Mouse (Mus musculus): ENCODE data around the gene Clstn1. TPM values are rescaled to one million over a fixed set of nuclear protein-coding genes. Genes with fewer than 3 reads are reported as not detected.

Clstn1 gene
- polyA plus RNA-seq, 1 experiment from 2014 or later: 188 TPM

DNA sequence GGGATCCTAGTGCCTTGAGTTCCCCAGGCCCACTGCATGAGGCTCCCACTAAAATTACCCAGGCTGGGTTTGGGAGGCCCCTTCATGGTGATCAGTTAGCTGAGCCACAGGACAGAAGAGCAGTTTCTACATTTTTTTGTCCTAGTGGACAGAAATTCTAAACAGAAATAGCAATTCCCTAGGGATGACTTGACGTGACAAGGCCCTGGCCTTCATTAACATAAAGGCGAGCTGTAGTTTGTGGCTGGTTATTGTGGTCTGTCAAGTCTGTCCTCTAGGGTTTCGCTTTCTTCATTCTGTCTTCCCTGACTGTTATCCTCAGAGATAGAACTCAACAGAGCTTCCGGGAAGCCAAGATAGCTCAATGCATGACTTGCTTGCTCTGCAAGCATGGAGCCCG, 55.7 kb downstream of the Clstn1 start:
- ATAC-seq (ENCODE audit: low FRiP score): no peak
- 85% methylated on average over 5 of the region's 5 CpGs for WGBS
- no peak overlapping the region for H3K9ac ChIP-seq (replicated peaks)
- peaks cover 89% of the 10 kb centered on the region for H3K36me3 ChIP-seq
- H3K4me2 ChIP-seq: no peak overlapping the region
- no peaks in the 10 kb centered on the region for H3K4me1 ChIP-seq
- H3K4me3 ChIP-seq (replicated peaks): no peak overlapping the region
- H3K27ac ChIP-seq (replicated peaks): no peak overlapping the region
- H3K27me3 ChIP-seq (replicated peaks): no peaks in the 10 kb centered on the region
- no peaks in the 10 kb centered on the region for H3K9me3 ChIP-seq (replicated peaks)

DNA sequence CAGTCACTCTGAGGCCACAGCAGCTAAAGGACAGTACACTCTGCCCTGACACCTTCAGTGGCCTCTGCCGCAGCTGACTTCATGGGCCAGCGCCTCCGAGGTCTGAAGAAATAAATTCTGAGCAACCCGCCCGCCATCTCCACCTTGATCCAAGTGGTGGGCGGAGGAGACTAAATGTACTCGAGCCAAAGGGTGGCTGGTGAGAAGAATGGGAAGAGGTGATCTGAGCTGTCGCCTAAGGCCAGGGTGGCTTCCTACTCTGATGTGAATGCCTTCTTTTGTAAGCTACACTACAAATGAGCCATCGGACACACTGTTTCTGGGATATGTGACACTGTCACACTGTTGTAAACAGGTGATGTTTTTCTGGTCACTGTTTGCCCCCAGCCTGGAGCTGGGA, 59.5 kb downstream of the Clstn1 start:
- Histone ChIP-seq H3K4me2 (no peak overlapping the region), H3K27ac (replicated peaks) (no peak overlapping the region), H3K4me3 (replicated peaks) (no peak overlapping the region), H3K9me3 (replicated peaks) (no peaks in the 10 kb centered on the region), H3K9ac (replicated peaks) (no peak overlapping the region), H3K4me1 (no peaks in the 10 kb centered on the region), H3K27me3 (replicated peaks) (no peaks in the 10 kb centered on the region), H3K36me3 (peaks cover 96% of the 10 kb centered on the region)
- ATAC-seq (ENCODE audit: low FRiP score): no peak
- WGBS: 89% methylated on average over 9 of the region's 9 CpGs

DNA sequence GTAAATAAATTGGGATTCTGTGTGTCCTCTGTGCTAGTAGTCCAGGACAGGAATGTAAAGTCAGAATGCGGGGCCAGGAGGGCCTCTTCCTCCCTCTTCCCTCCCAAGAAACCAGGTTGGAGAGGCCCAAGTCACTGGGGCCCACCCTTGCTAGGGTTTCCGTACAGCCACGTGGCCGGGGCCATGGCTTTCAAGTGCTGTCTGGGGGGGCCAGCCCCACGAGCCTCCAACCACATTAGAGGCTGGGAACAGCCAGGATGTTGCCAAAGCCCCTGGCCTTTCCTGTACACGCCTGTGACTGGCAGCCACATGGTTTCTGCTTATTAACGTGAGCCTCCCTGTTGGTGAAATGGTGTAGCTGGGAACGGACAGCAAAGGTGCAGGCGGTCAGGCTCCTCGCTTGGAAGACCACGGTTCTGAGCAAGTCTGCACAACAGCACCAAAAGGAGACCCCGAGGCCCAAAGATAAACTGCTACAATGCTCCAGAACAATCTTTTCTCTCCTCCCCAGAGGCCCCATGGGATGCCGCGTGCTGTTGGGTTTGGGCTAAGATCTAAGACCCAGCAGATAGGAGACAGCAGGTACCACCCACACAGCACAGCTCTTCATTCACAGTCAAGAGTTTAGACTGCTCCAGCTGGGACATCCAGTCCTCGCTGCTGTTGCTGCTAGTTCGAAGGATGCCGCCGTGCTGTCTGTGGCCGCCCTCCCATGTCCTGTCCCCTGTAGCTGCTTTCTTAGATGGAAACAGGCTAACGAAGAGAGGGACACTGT, 62.0 kb downstream of the Clstn1 start:
- Histone ChIP-seq H3K27ac (replicated peaks) (0 out of 2 replicates have a peak overlapping the region, but pooled peaks have one; percentile 15), H3K27me3 (replicated peaks) (no peaks in the 10 kb centered on the region), H3K9ac (replicated peaks) (no peak overlapping the region), H3K4me3 (replicated peaks) (no peak overlapping the region), H3K9me3 (replicated peaks) (no peaks in the 10 kb centered on the region), H3K4me1 (no peaks in the 10 kb centered on the region), H3K36me3 (peaks cover 96% of the 10 kb centered on the region), H3K4me2 (no peak overlapping the region)
- 88% methylated on average over 20 of the region's 20 CpGs for WGBS
- no peak for ATAC-seq (ENCODE audit: low FRiP score)

DNA sequence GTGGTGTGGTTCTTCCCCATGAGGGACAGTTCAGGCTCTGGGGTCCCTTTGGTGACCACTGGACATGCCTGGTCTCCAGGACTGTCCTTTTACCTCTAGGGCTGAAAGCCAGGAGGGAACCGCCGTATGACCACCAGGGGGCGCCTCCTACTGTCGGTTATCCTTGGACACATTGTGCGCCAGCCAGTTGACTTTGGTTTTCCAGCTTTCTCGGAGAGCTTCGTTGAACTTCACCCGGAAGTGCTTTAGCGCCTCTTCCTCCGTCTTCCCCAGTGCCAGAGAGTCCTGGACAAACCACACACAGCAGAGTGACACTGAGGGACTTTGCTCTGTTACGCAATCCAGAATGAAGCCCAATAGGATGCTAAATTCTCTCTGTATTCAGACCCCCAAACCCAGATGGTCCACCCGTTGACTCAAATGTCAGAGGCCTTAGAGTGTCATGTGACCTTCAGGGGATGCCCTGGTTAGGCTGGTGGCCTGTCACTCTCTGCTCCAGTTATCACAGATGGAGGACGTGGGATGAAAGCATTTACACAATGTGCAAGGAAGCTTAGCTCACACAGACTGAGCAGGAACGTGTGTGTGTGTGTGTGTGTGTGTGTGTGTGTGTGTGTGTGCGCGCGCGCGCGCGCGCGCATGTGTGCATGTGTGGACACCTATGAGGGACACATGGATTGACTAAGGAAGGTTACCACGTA, 64.4 kb downstream of the Clstn1 start:
- no peak overlapping the region for H3K4me3 ChIP-seq (replicated peaks)
- H3K27me3 ChIP-seq (replicated peaks): no peaks in the 10 kb centered on the region
- H3K9me3 ChIP-seq (replicated peaks): no peaks in the 10 kb centered on the region
- WGBS: 72% methylated on average over 24 of the region's 24 CpGs
- no peak overlapping the region for H3K9ac ChIP-seq (replicated peaks)
- H3K4me2 ChIP-seq: no peak overlapping the region
- no peak overlapping the region for H3K27ac ChIP-seq (replicated peaks)
- ATAC-seq (ENCODE audit: low FRiP score): no peak
- no peaks in the 10 kb centered on the region for H3K4me1 ChIP-seq
- H3K36me3 ChIP-seq: peaks cover 99% of the 10 kb centered on the region

DNA sequence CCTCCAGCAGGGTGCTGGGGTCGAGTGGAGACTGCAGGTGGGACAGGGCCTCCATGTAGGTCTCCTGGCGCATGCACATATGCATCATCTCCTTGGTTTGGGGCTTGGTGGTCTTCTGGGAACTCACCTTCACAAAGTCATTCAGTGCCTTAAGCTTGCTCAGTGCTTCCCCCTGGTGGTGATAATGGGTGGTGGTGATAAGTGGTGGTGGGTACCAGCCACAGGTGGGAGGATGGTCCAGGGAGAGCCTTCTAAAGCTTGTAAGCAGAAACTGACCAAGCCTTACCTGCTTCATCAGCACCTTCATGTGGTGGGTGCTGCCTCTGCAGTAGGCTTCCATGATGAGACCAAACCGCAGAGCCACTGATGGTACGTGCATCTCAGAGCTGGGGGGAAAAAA, 68.0 kb downstream of the Clstn1 start:
- H3K9me3 ChIP-seq (replicated peaks): no peaks in the 10 kb centered on the region
- H3K36me3 ChIP-seq: peaks cover 90% of the 10 kb centered on the region
- WGBS: 86% methylated on average over 4 of the region's 4 CpGs

DNA sequence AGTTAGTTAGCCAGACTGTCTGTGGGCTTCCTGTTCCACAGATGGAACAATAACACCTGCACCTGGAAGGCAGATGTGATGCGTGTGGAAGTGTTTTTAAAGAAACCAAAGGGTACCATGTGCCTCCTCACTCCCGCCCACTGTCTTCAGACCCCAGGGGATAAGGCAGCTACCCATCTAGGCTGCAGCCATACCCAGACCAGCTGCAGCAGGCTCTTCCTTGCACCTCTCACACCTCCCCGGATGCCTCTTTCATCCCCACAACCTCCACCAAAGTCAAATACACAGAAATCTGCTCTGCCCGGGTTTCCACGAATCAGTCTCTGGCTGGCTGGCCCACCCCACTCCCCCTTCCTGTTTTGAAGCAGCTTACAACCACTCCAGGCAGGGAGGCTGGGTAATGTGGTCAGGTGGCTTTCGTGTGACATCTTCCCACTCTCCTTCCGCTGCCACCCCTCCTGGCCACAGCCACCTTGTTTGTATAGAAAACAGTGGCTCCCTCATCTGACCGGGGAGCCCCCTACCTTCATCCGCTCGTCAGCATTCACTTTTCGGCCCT, 71.7 kb downstream of the Clstn1 start:
- Histone ChIP-seq H3K4me1 (no peaks in the 10 kb centered on the region), H3K27me3 (replicated peaks) (no peaks in the 10 kb centered on the region), H3K9me3 (replicated peaks) (no peaks in the 10 kb centered on the region), H3K4me3 (replicated peaks) (no peak overlapping the region), H3K9ac (replicated peaks) (no peak overlapping the region), H3K36me3 (peaks cover 71% of the 10 kb centered on the region), H3K27ac (replicated peaks) (no peak overlapping the region), H3K4me2 (no peak overlapping the region)
- ATAC-seq (ENCODE audit: low FRiP score): no peak
- 83% methylated on average over 11 of the region's 11 CpGs for WGBS

More for the DNA sequence above, 68.0 kb downstream of the Clstn1 start:
- H3K4me2 ChIP-seq: no peak overlapping the region
- H3K27ac ChIP-seq (replicated peaks): no peak overlapping the region
- H3K9ac ChIP-seq (replicated peaks): no peak overlapping the region
- ATAC-seq (ENCODE audit: low FRiP score): no peak
- H3K4me3 ChIP-seq (replicated peaks): no peak overlapping the region
- no peaks in the 10 kb centered on the region for H3K27me3 ChIP-seq (replicated peaks)
- H3K4me1 ChIP-seq: no peaks in the 10 kb centered on the region

DNA sequence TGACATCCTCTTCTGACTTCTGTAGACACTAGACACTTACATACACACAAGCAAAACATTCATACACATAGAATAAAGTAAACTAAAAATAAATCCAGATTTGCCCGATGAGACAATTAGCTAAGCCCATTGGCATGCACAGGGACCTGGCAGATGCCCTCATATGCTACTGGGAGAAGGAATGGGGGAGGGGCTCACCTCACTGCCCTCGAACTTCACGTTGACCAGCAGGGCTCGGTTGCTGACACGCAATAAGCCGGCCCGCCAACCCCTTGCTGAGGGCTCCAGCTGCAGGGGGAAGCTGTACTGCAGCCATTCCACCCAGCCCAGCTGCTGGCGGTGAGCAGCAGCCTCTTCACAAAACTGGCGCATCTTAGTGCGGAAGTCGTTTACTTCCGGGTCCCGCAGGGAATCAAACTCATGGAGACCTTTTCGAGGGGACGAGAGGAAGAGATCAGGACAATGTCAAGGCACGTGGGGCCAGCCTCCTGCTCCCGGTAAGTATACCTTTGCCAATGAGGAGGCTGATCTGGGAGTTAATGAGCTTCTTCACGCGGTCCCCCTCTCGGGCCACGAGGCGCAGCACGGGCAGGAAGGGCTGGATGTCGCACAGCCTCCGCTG, 73.3 kb downstream of the Clstn1 start:
- Histone ChIP-seq H3K27me3 (replicated peaks) (no peaks in the 10 kb centered on the region), H3K4me3 (replicated peaks) (no peak overlapping the region), H3K36me3 (peaks cover 54% of the 10 kb centered on the region), H3K4me1 (no peaks in the 10 kb centered on the region), H3K9me3 (replicated peaks) (no peaks in the 10 kb centered on the region), H3K4me2 (no peak overlapping the region), H3K27ac (replicated peaks) (no peak overlapping the region), H3K9ac (replicated peaks) (no peak overlapping the region)
- WGBS: 81% methylated on average over 25 of the region's 25 CpGs
- no peak for ATAC-seq (ENCODE audit: low FRiP score)

DNA sequence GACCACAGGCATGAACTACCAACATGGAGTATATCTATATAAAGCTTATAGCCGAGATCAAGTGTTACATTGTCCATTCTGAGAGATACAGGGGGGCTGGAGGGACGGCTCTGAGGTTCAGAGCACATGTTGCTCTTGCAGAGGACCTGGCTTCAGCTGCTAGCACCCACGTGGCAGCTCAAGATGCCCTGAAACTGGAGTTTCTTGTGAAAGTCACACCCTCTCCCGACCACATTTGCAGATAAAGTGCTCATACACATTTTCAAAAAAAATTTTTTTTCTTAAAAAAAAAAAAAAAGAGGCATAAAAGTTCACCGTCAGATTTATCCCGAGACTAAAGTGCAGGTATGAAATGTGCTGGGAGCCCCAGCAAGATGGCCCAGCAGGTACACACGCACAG, 74.3 kb downstream of the Clstn1 start:
- peaks cover 46% of the 10 kb centered on the region for H3K36me3 ChIP-seq
- WGBS: 91% methylated on average over 7 of the region's 7 CpGs

DNA sequence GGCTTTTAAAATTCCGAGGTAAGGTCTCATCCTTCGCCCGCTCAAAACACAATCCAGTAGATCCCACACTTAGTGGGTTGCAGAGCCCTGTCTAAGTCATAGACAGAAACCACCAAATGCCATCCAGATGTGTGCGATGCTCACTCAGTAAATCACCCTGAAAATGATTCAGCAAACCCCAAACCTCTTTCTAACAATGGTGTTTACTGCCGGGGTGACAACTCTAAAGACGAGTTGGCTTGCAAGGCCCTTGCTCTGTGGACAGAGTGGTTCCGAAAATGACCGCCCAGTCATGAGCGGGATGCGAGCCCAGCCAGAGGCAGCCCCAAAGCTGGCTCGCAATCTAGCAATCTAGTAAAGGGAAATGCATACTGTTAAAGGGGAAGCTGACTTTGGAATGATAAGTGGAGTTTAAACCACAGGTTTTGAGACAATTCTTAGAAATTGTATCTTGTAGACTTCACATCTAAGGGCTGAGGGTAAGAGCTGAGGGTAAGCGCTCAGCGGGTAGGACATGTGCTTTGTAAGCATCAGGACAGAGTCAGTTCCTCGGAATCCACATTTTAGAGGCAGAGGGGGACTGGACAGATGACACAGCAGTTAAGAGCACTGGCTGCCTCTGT, 75.8 kb downstream of the Clstn1 start:
- no peaks in the 10 kb centered on the region for H3K4me1 ChIP-seq
- no peak overlapping the region for H3K4me3 ChIP-seq (replicated peaks)
- no peaks in the 10 kb centered on the region for H3K9me3 ChIP-seq (replicated peaks)
- H3K9ac ChIP-seq (replicated peaks): no peak overlapping the region
- no peak for ATAC-seq (ENCODE audit: low FRiP score)
- 91% methylated on average over 14 of the region's 14 CpGs for WGBS
- H3K27ac ChIP-seq (replicated peaks): no peak overlapping the region
- H3K36me3 ChIP-seq: peaks cover 38% of the 10 kb centered on the region
- H3K27me3 ChIP-seq (replicated peaks): no peaks in the 10 kb centered on the region
- no peak overlapping the region for H3K4me2 ChIP-seq

More for the DNA sequence above, 74.3 kb downstream of the Clstn1 start:
- no peak overlapping the region for H3K4me2 ChIP-seq
- no peaks in the 10 kb centered on the region for H3K27me3 ChIP-seq (replicated peaks)
- H3K4me1 ChIP-seq: no peaks in the 10 kb centered on the region
- no peak overlapping the region for H3K4me3 ChIP-seq (replicated peaks)
- H3K9ac ChIP-seq (replicated peaks): no peak overlapping the region
- no peaks in the 10 kb centered on the region for H3K9me3 ChIP-seq (replicated peaks)
- H3K27ac ChIP-seq (replicated peaks): no peak overlapping the region
- ATAC-seq (ENCODE audit: low FRiP score): no peak

DNA sequence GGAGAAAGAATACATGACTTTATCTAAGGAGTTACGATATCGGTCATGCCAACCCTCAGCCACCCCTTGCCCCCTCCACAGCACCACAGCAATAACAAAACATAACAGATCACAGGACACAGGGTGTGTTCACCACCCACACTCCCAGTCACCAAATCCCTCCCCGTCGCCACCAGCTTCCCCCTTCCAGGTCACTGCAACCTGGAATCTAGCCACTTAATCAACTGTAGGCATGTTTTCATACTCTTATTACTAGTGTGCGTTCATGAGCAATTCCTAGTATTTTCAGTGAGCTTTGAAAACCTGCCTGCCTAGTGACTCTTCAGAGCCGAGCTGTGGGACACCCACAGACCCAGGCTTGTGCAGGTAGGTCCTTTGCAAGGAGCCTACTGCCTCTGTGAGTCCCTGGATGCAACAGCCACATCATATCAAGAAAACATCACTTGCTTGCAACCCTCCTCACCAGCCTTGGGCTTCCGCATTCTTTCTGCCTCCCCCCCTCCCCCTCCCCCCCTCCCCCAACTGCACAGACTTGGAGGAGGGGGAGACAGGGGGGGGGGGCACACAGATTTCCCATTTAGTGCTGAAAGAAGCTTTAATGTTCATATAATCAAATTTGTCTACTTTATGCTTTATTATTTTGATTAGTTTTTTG, 77.7 kb downstream of the Clstn1 start:
- peaks cover 23% of the 10 kb centered on the region for H3K36me3 ChIP-seq
- WGBS: 88% methylated on average over 7 of the region's 7 CpGs
- H3K9me3 ChIP-seq (replicated peaks): no peaks in the 10 kb centered on the region
- H3K4me3 ChIP-seq (replicated peaks): no peak overlapping the region
- no peaks in the 10 kb centered on the region for H3K4me1 ChIP-seq
- H3K27me3 ChIP-seq (replicated peaks): no peaks in the 10 kb centered on the region
- H3K9ac ChIP-seq (replicated peaks): no peak overlapping the region
- no peak overlapping the region for H3K4me2 ChIP-seq
- H3K27ac ChIP-seq (replicated peaks): no peak overlapping the region
- ATAC-seq (ENCODE audit: low FRiP score): no peak

DNA sequence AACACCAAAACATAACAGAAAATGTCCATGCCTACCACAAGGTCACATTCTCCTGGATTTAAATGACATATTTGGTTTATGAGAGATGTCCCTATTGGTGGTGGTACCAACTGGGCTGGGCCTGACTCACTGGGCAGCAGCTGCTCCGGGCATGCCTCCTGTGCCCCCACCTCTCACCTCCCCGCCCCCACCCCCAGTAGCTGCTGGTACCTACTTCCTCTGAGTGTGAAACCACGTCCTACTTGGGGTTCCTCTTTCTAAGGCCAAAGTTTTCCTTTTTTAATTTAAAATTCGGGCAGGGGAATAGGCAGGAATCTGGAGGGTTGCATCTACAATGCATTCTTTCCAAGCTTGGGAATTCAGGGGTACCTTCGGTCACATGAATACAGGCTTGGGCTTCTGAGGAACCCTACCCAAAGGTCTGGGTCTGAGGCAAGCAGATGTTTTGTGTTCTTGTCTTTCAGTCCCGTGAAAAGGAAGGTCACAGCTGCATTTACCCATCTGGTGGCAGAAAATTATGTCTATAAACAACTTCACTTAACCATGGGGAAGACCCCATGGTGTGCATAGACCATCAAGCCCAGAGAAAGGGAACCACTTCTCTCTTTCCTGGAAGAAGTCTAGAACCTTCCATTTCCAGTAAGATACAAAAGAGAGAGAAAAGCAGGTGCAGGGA, 78.9 kb downstream of the Clstn1 start:
- Histone ChIP-seq H3K4me1 (no peaks in the 10 kb centered on the region), H3K4me2 (no peak overlapping the region), H3K27ac (replicated peaks) (no peak overlapping the region), H3K27me3 (replicated peaks) (no peaks in the 10 kb centered on the region), H3K9ac (replicated peaks) (no peak overlapping the region), H3K36me3 (peaks cover 15% of the 10 kb centered on the region), H3K9me3 (replicated peaks) (no peaks in the 10 kb centered on the region), H3K4me3 (replicated peaks) (no peak overlapping the region)
- WGBS: 83% methylated on average over 6 of the region's 6 CpGs
- ATAC-seq (ENCODE audit: low FRiP score): no peak

All from neural tube, embryonic 15.5 days (tissue).